Mouse (Mus musculus) cerebellum, adult 2 months (tissue): Measurements from ENCODE around the gene Eddm3b. TPM values are rescaled to one million over a fixed set of nuclear protein-coding genes. Genes with fewer than 3 reads are reported as not detected.

Experiments
- DNase-seq, 2 experiments: peaks; one replicate each; pipeline ENCODE4 v3.0.0; 2021
- H3K27ac ChIP-seq: fragments of 200-500 bp; 2 replicates; pipeline ENCODE4 v1.5.1; 2012; ENCODE audit warnings: low read length, control low read depth, inconsistent platforms; ENCODE audit not compliant: insufficient read depth
- H3K27me3 ChIP-seq: fragments of 200-500 bp; 2 replicates; pipeline ENCODE4 v1.6.1; 2012; ENCODE audit warnings: inconsistent platforms, mild to moderate bottlenecking, low read length, moderate library complexity; ENCODE audit not compliant: control insufficient read depth, insufficient read depth
- H3K4me1 ChIP-seq: fragments of 200-500 bp; 2 replicates; pipeline ENCODE4 v1.6.1; 2011; ENCODE audit warnings: low read length; ENCODE audit not compliant: control insufficient read depth, insufficient read depth
- H3K4me3 ChIP-seq: fragments of 200-500 bp; replicated peaks from 2 replicates; pipeline ENCODE3; 2011; ENCODE audit warnings: mild to moderate bottlenecking, low read depth, low read length, control low read depth; ENCODE audit not compliant: insufficient read depth
- CTCF ChIP-seq: fragments of 200-500 bp; IDR thresholded peaks from 2 replicates; pipeline ENCODE4 v1.5.1; 2011; ENCODE audit warnings: low read depth, mild to moderate bottlenecking, control low read depth, low read length, moderate library complexity, borderline replicate concordance; ENCODE audit not compliant: insufficient read depth
- POLR2A ChIP-seq: fragments of 200-500 bp; IDR thresholded peaks from 2 replicates; pipeline ENCODE4 v1.6.1; 2011; ENCODE audit warnings: low read length, control low read depth, borderline replicate concordance; ENCODE audit not compliant: insufficient read depth
- WGBS: fragments of 180-500 bp; shearing (Covaris S2); methylation state at CpG from one replicate; pipeline ENCODE4 v1.1.7; 2018; 5-methylcytosine and 5-hydroxymethylcytosine counted together
- polyA plus RNA-seq: library from polyadenylated mRNA; depleted of rRNA; stranded (reverse); fragments of >200 nt; gene quantifications from 2 replicates; pipeline ENCODE4 v1.2.3, GENCODE M21; 2012; rRNA removed

Eddm3b gene
- polyA plus RNA-seq = not detected in 2 replicates

DNA sequence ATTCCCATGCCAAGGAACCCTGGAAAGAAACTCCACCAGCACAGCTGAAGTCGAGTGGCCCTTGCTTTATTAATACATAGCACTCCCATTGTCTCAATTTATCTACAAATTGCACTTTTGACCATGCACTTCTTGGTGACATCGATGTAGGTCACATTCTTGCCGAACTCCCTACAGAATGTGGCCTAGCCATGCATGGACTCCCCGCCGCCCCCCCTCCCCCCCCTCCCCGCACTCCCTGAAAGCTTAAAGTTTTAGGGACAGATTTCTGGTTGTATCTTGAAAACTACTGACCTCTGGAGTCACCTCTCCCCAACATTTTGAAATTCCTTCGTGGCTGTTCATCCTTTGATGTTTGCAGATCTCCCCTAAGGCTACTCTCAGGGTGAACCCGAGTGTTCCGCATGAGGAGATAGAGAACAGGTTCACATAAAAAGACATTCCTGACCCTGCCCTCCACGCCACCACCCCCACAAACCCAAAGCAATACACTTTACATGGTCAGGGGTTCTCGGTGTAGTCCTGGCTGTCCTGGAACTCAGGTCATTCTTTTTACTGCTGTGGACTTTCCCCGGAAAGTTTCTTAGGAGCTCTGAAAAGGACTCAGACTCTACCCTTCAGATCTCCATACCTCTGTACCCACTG lies at the start of gene Eddm3b:
Gene Eddm3b, plus strand, starts transcription at position 511 of the 645 bp plus-strand sequence.
- Histone ChIP-seq H3K4me1 (no peaks in the 10 kb centered on the region), H3K27ac (no peak within 1 kb of the TSS), H3K4me3 (no peak within 1 kb of the TSS), H3K27me3 (no peaks in the 10 kb centered on the region)
- 32% methylated on average over 12 of the region's 12 CpGs for WGBS
- DNase-seq = no peak
- TF ChIP-seq CTCF (no peak), POLR2A (no peak)

DNA sequence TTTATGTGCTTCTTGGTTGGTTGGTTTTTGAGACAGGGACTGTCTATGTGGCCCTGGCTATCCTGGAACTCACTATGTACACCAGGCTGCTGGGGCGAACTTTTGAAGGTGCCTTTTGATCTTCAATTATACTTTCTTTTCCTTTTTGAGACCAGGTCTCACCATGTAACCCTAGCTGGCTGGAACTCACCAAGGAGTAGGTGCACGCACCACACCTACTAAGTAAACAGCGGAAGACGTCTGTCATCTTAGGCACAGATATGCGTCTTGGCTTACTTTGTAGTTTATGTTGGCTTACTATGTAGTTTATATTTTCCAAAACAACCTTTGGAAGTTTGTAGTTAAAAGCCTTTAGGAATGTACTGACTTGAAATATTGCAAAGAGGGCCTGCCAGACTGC lies 45.3 kb upstream of the Eddm3b start:
- Histone ChIP-seq H3K27ac (no peak overlapping the region), H3K4me3 (no peak overlapping the region), H3K4me1 (no peaks in the 10 kb centered on the region; the same call in 1 of the 2 replicates), H3K27me3 (no peaks in the 10 kb centered on the region)
- 91% methylated on average over 5 of the region's 5 CpGs for WGBS
- TF ChIP-seq POLR2A = no peak
- TF ChIP-seq CTCF = no peak
- no peak for DNase-seq

DNA sequence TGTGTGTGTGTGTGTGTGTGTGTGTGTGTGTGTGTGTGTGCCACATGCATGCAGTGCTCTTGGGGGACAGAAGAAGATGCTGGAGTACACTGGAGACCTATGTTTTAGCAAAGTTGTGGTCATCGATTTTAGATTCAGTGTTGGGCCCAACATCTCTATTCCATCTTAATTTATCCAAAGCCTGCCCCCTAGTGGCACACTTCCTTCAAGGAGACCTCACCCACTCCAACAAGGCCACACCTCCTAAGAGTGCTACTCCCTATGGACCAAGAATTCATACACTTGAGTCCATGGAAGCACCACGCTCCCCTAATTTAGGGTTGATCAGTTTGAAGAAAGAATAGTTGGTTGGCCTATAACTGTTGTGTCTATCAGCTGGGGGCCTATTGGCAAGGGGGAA lies 44.6 kb upstream of the Eddm3b start:
- 94% methylated on average over 2 of the region's 2 CpGs for WGBS
- Histone ChIP-seq H3K4me3 (no peak overlapping the region), H3K27ac (no peak overlapping the region), H3K27me3 (no peaks in the 10 kb centered on the region), H3K4me1 (no peaks in the 10 kb centered on the region; the same call in 1 of the 2 replicates)
- TF ChIP-seq CTCF (no peak), POLR2A (no peak)
- DNase-seq = no peak

DNA sequence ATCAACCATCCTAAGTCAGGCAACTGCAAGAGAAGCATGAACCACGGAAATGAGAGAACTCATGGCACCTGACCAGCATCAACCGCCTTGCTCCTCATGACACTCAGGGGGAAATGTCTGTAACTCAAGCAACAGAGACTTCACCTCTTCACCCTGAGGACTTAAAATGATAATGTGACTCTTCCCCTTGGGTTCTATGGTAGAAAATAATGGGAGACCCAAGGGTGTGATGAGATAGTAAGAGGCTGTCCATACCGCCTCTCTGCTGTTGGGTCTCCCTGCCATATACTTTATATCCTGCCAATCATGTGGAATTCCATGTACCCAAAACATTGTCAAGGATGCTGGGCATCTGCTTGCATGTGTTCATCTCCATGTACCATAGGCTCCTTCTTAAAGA lies 39.9 kb upstream of the Eddm3b start, which contains the start of gene Olfr750:
Gene Olfr750, minus strand, starts transcription at position 101 of the 400 bp plus-strand sequence.
- Histone ChIP-seq H3K27me3 (no peaks in the 10 kb centered on the region), H3K4me1 (no peaks in the 10 kb centered on the region), H3K27ac (no peak within 1 kb of the TSS), H3K4me3 (no peak within 1 kb of the TSS)
- WGBS = 84% methylated on average over 3 of the region's 3 CpGs
- no peak for DNase-seq
- no peak for TF ChIP-seq CTCF
- TF ChIP-seq POLR2A = no peak

DNA sequence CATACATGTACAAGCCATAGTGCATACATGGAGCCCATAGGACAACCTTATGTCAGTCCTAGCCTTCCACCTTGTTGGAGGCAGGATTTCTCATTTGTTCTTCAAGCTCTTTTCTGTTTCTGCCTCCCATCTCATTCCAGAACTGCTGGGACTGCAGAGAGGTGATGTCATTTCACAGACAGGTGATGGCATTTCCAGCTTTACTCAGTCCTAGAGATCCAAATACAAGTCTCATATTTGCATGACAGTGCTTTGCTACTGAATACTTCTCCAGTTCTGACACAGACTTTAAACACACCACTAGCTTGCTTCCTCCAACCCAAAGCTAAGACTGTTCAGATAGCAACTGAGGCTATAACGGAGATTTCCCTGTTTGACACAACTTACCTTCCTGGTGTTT lies 35.0 kb upstream of the Eddm3b start:
- H3K4me1 ChIP-seq = no peaks in the 10 kb centered on the region
- WGBS = 96% methylated on average over 1 of the region's 1 CpGs
- H3K4me3 ChIP-seq = no peak overlapping the region
- DNase-seq = no peak
- H3K27ac ChIP-seq = no peak overlapping the region
- no peaks in the 10 kb centered on the region for H3K27me3 ChIP-seq
- TF ChIP-seq CTCF = no peak
- no peak for TF ChIP-seq POLR2A

DNA sequence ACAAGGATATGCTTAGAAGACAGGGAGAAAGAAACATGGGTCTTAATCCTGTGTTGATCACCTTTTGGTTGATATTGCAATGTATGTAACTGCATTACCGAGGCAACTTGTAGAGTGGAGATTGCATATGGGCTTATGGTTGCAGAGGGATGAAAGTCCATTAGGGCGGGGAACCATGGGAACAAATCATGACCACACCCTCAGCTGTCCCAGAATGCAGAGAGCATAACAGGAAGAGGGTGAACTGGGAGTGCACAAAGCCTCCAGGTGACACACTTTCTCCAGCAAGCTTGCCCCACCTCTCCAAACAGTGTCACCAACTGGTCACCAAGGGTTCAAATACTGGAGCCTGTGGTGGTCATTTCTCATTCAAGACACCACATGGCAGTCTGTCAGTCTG lies 33.2 kb upstream of the Eddm3b start:
- H3K4me1 ChIP-seq = no peaks in the 10 kb centered on the region
- H3K27ac ChIP-seq = no peak overlapping the region
- DNase-seq = no peak
- H3K4me3 ChIP-seq = no peak overlapping the region
- no peaks in the 10 kb centered on the region for H3K27me3 ChIP-seq
- no peak for TF ChIP-seq CTCF
- no peak for TF ChIP-seq POLR2A
- 91% methylated on average over 2 of the region's 2 CpGs for WGBS

DNA sequence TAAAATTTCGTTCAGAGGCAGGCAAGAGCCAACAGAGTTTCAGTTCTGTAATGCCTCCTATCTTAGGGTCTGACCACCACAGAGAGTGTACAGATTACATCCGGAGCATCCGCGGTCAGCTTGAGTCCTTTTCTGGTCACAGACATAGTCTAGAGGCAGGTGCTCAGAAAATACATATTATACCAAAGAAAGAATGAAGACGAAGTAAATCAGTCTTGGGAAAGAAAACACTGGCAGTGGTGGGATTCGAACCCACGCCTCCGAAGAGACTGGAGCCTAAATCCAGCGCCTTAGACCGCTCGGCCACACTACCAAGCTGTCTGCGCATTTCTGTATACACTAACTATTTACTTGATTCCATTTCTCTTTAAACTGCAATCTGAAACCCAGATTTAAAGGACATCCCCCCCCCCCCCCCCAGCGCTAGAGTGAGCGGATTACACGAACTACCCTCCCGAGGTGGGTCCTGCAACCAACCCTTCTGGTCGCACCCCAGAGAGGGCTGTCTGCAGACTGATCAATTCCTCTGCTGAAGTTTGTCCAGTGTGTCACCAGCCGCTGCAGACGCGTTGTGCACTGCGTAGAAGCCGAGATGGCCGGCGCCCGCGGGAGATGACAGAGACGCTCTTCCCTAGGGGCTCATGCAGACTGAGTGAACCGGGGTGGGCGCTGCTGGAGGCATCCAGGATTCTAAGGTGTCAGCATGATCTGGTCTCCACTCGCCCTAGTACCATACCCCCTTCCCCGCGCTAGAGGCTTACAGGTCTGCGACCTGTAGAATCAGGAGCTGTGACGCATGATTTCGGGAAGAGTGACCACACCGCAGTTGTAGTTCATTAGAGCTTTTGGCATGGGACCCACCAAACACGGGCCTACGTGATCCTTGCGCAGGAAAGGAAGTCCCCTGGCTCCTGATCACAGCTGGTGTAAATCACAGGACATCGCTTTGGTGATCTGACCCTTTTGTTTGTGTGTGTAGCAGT lies 31.3 kb upstream of the Eddm3b start:
- Histone ChIP-seq H3K4me3 (peak overlapping the region; percentile 68), H3K4me1 (no peaks in the 10 kb centered on the region), H3K27ac (no peak overlapping the region), H3K27me3 (no peaks in the 10 kb centered on the region)
- DNase-seq = peak; percentile 52 to 69
- TF ChIP-seq POLR2A = no peak
- no peak for TF ChIP-seq CTCF
- 4% methylated on average over 40 of the region's 40 CpGs for whole genome bisulfite sequencing
